Mouse (Mus musculus): ENCODE measurements around the gene Cd2bp2. TPM values are rescaled to one million over a fixed set of nuclear protein-coding genes. Genes with fewer than 3 reads are reported as not detected.
"Not testable (repeated sequence)": the region's sequence is repeated elsewhere in the genome, so short reads cannot be mapped to it uniquely, and the experiment has no call there.

The Cd2bp2 gene
- polyA plus RNA-seq, 1 experiment from 2014 or later = 53.9 TPM

DNA sequence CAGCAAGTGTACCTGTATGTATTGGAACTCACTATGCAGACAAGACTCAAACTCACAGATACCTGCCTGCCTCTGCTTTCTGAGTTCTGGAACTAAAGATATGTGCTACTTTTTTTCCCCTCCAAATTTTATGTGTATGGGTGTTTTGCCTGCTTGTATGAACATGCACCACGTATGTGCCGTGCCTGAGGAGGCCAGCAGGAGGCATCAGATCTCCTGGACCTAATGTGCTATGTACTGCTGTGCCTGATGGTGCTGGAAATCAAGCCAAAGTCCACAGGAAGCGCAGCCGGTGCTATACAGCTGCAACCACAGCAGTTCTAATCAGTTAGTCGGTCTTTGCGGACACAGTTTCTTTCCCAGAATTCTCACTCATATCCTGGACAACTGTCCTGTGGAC is 12.0 kb downstream of the Cd2bp2 start:
- WGBS = 70% methylated on average over 6 of the region's 6 CpGs
- H3K9me3 ChIP-seq (ENCODE audit: control insufficient read depth, low read length) = no peaks in the 10 kb centered on the region
- ATAC-seq (ENCODE audit: low read depth) = no peak
- H3K36me3 ChIP-seq (ENCODE audit: control insufficient read depth, insufficient read depth, low read length) = no peaks in the 10 kb centered on the region
- no peak overlapping the region for H3K4me2 ChIP-seq (ENCODE audit: low read depth, low read length)
- H3K27me3 ChIP-seq (ENCODE audit: control insufficient read depth, insufficient read depth, low read depth, low read length) = no peaks in the 10 kb centered on the region
- H3K27ac ChIP-seq (ENCODE audit: low read length) = no peak overlapping the region
- H3K9ac ChIP-seq (ENCODE audit: low read length) = no peak overlapping the region
- H3K4me3 ChIP-seq (ENCODE audit: low read length) = no peak overlapping the region
- H3K4me1 ChIP-seq (replicated peaks; ENCODE audit: control insufficient read depth, insufficient read depth, low read length) = no peaks in the 10 kb centered on the region

- 53% methylated on average over 8 of the region's 8 CpGs for whole genome bisulfite sequencing
- ATAC-seq (ENCODE audit: low read depth) = no peak
- Histone ChIP-seq H3K4me1 (replicated peaks; ENCODE audit: control insufficient read depth, insufficient read depth, low read length) (no peaks in the 10 kb centered on the region), H3K9ac (ENCODE audit: low read length) (no peak overlapping the region), H3K9me3 (ENCODE audit: control insufficient read depth, low read length) (no peaks in the 10 kb centered on the region), H3K36me3 (ENCODE audit: control insufficient read depth, insufficient read depth, low read length) (no peaks in the 10 kb centered on the region), H3K27me3 (ENCODE audit: control insufficient read depth, insufficient read depth, low read depth, low read length) (no peaks in the 10 kb centered on the region), H3K4me2 (ENCODE audit: low read depth, low read length) (no peak overlapping the region), H3K27ac (ENCODE audit: low read length) (no peak overlapping the region), H3K4me3 (ENCODE audit: low read length) (no peak overlapping the region)
Observed at GRCm38 (mm10) chr7:127183345-127183744, 12.5 kb downstream of the Cd2bp2 start.

GRCm38 (mm10) chr7:127181724-127182123 is 14.1 kb downstream of the Cd2bp2 start:
- 39% methylated on average over 3 of the region's 3 CpGs for WGBS

GRCm38 (mm10) chr7:127180783-127181182 is 15.1 kb downstream of the Cd2bp2 start:
- Histone ChIP-seq H3K9me3 (ENCODE audit: control insufficient read depth, low read length) (no peaks in the 10 kb centered on the region), H3K9ac (ENCODE audit: low read length) (no peak overlapping the region), H3K36me3 (ENCODE audit: control insufficient read depth, insufficient read depth, low read length) (no peaks in the 10 kb centered on the region), H3K27me3 (ENCODE audit: control insufficient read depth, insufficient read depth, low read depth, low read length) (no peaks in the 10 kb centered on the region), H3K4me1 (replicated peaks; ENCODE audit: control insufficient read depth, insufficient read depth, low read length) (no peaks in the 10 kb centered on the region), H3K27ac (ENCODE audit: low read length) (no peak overlapping the region), H3K4me2 (ENCODE audit: low read depth, low read length) (no peak overlapping the region), H3K4me3 (ENCODE audit: low read length) (no peak overlapping the region)
- no peak for ATAC-seq (ENCODE audit: low read depth)
- 48% methylated on average over 2 of the region's 2 CpGs for WGBS

More at GRCm38 (mm10) chr7:127181724-127182123, 14.1 kb downstream of the Cd2bp2 start:
- H3K4me3 ChIP-seq (ENCODE audit: low read length); H3K27ac ChIP-seq (ENCODE audit: low read length); H3K9me3 ChIP-seq (ENCODE audit: control insufficient read depth, low read length); H3K27me3 ChIP-seq (ENCODE audit: control insufficient read depth, insufficient read depth, low read depth, low read length); ATAC-seq (ENCODE audit: low read depth); H3K4me1 ChIP-seq (replicated peaks; ENCODE audit: control insufficient read depth, insufficient read depth, low read length); H3K36me3 ChIP-seq (ENCODE audit: control insufficient read depth, insufficient read depth, low read length); H3K4me2 ChIP-seq (ENCODE audit: low read depth, low read length); H3K9ac ChIP-seq (ENCODE audit: low read length): not testable (repeated sequence)

GRCm38 (mm10) chr7:127176937-127177336 is 18.9 kb downstream of the Cd2bp2 start:
- no peak overlapping the region for H3K9ac ChIP-seq (ENCODE audit: low read length)
- no peaks in the 10 kb centered on the region for H3K27me3 ChIP-seq (ENCODE audit: control insufficient read depth, insufficient read depth, low read depth, low read length)
- no peak overlapping the region for H3K27ac ChIP-seq (ENCODE audit: low read length)
- ATAC-seq (ENCODE audit: low read depth) = no peak
- no peaks in the 10 kb centered on the region for H3K4me1 ChIP-seq (replicated peaks; ENCODE audit: control insufficient read depth, insufficient read depth, low read length)
- no peak overlapping the region for H3K4me2 ChIP-seq (ENCODE audit: low read depth, low read length)
- H3K9me3 ChIP-seq (ENCODE audit: control insufficient read depth, low read length) = 0 out of 2 replicates have a peak, but pooled peaks cover 4% of the 10 kb centered on the region
- no peaks in the 10 kb centered on the region for H3K36me3 ChIP-seq (ENCODE audit: control insufficient read depth, insufficient read depth, low read length)
- H3K4me3 ChIP-seq (ENCODE audit: low read length) = no peak overlapping the region
- 69% methylated on average over 4 of the region's 4 CpGs for WGBS

DNA sequence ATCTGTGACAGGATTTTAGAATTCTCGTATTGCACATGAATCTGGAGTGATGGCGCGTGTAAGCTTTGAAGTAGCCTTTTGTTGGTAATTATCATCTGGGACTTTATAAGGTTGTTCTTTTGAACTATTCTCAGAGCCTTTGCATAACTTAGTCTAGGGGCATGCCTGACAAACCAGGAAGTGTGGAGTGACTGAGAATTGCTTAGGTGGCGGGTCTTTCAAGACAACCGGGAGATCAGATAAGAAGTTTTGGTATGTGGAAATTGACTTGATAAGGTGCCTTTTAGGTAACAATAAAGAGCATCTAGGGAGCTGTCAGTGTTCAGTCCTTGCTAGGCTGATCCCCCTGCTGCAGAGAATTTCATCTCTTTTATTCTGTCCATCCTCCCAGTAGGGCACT is 29.3 kb downstream of the Cd2bp2 start:
- Histone ChIP-seq H3K9me3 (ENCODE audit: control insufficient read depth, low read length) (no peaks in the 10 kb centered on the region), H3K4me3 (ENCODE audit: low read length) (no peak overlapping the region), H3K27me3 (ENCODE audit: control insufficient read depth, insufficient read depth, low read depth, low read length) (no peaks in the 10 kb centered on the region), H3K4me2 (ENCODE audit: low read depth, low read length) (no peak overlapping the region), H3K27ac (ENCODE audit: low read length) (no peak overlapping the region), H3K4me1 (replicated peaks; ENCODE audit: control insufficient read depth, insufficient read depth, low read length) (no peaks in the 10 kb centered on the region), H3K36me3 (ENCODE audit: control insufficient read depth, insufficient read depth, low read length) (no peaks in the 10 kb centered on the region), H3K9ac (ENCODE audit: low read length) (no peak overlapping the region)
- no peak for ATAC-seq (ENCODE audit: low read depth)
- 68% methylated on average over 5 of the region's 5 CpGs for WGBS

DNA sequence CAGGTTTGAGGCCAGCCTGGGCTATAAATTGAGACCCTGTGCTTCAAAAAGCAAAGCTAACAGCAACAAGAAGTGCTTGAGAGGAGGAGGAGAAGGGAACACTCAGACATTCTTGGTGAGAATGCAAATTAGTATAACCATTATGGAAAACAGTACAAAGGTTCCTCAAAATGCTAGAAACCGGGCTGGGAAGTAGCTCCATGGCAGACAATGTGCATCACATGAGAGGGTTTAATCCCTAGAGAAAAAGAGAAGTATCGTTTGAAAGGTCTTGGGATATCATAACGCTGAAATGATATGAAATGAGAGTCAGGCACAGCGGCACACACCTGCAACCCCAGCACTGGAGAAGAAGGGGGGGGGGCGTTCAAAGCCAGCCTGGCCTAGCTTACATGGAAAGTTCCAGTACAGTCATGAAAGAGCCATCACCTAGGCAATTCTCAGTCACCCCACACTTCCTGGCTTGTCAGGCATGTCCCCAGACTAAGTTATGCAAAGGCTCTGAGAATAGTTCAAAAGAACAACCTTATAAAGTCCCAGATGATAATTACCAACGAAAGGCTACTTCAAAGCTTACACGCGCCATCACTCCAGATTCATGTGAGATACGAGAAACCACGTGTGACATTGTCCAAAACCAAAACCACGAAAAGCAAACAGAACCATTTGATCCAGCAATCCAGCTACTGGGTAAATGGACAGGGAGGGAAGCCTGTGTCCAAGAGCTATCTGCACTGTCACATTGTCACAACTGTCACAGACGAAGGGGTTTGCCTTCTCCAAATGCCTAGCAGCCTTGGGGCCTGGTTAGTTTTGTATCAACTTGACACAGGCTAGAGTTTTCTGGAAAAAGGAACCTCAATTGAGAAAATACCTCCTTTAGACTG is 30.0 kb downstream of the Cd2bp2 start:
- WGBS = 78% methylated on average over 12 of the region's 12 CpGs

DNA sequence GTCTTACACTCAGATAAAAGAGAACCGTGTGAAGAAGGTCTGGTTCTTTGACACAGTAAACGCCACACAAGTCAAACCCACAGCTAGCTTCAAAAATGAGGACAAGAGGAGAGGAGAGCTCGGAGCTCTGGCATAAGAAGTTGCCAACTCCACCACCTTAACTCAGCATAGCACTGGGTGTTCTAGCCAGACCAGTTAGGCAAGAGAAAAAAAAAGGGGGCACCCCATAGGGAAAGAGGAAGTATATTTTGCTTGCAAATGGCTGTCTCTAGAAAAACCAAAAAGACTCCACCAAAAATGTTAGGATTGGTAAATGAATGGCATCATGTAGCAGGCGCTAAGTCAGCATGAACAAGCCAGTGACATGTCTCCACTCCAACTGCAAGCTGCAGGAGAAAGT is 31.8 kb downstream of the Cd2bp2 start:
- Histone ChIP-seq H3K9me3 (ENCODE audit: control insufficient read depth, low read length) (no peaks in the 10 kb centered on the region), H3K27me3 (ENCODE audit: control insufficient read depth, insufficient read depth, low read depth, low read length) (no peaks in the 10 kb centered on the region), H3K36me3 (ENCODE audit: control insufficient read depth, insufficient read depth, low read length) (no peaks in the 10 kb centered on the region), H3K9ac (ENCODE audit: low read length) (no peak overlapping the region), H3K27ac (ENCODE audit: low read length) (no peak overlapping the region), H3K4me2 (ENCODE audit: low read depth, low read length) (no peak overlapping the region), H3K4me3 (ENCODE audit: low read length) (no peak overlapping the region), H3K4me1 (replicated peaks; ENCODE audit: control insufficient read depth, insufficient read depth, low read length) (no peaks in the 10 kb centered on the region)
- WGBS = 67% methylated on average over 4 of the region's 4 CpGs
- ATAC-seq (ENCODE audit: low read depth) = no peak

More for the DNA sequence above, 30.0 kb downstream of the Cd2bp2 start:
- Histone ChIP-seq H3K9me3 (ENCODE audit: control insufficient read depth, low read length) (no peaks in the 10 kb centered on the region), H3K27ac (ENCODE audit: low read length) (no peak overlapping the region), H3K4me3 (ENCODE audit: low read length) (no peak overlapping the region), H3K4me1 (replicated peaks; ENCODE audit: control insufficient read depth, insufficient read depth, low read length) (no peaks in the 10 kb centered on the region), H3K4me2 (ENCODE audit: low read depth, low read length) (no peak overlapping the region), H3K27me3 (ENCODE audit: control insufficient read depth, insufficient read depth, low read depth, low read length) (no peaks in the 10 kb centered on the region), H3K36me3 (ENCODE audit: control insufficient read depth, insufficient read depth, low read length) (no peaks in the 10 kb centered on the region), H3K9ac (ENCODE audit: low read length) (no peak overlapping the region)
- no peak for ATAC-seq (ENCODE audit: low read depth)

GRCm38 (mm10) chr7:127162546-127162945 is 33.3 kb downstream of the Cd2bp2 start:
- H3K4me1 ChIP-seq (replicated peaks; ENCODE audit: control insufficient read depth, insufficient read depth, low read length) = no peaks in the 10 kb centered on the region
- WGBS = 87% methylated on average over 5 of the region's 5 CpGs
- H3K4me3 ChIP-seq (ENCODE audit: low read length) = no peak overlapping the region
- H3K27ac ChIP-seq (ENCODE audit: low read length) = no peak overlapping the region
- no peaks in the 10 kb centered on the region for H3K27me3 ChIP-seq (ENCODE audit: control insufficient read depth, insufficient read depth, low read depth, low read length)
- no peaks in the 10 kb centered on the region for H3K9me3 ChIP-seq (ENCODE audit: control insufficient read depth, low read length)
- H3K36me3 ChIP-seq (ENCODE audit: control insufficient read depth, insufficient read depth, low read length) = no peaks in the 10 kb centered on the region
- no peak for ATAC-seq (ENCODE audit: low read depth)
- no peak overlapping the region for H3K4me2 ChIP-seq (ENCODE audit: low read depth, low read length)
- no peak overlapping the region for H3K9ac ChIP-seq (ENCODE audit: low read length)

Measured in lung, embryonic 16.5 days (tissue).